Mouse (Mus musculus) gastrocnemius, adult 8-10 months (tissue): Measurements from ENCODE around the gene Kifc5b. TPM values are rescaled to one million over a fixed set of nuclear protein-coding genes. Genes with fewer than 3 reads are reported as not detected.
"Not testable (repeated sequence)": the region's sequence is repeated elsewhere in the genome, so short reads cannot be mapped to it uniquely, and the experiment has no call there.

Source experiments
- DNase-seq, 2 experiments: peaks; one replicate each; pipeline ENCODE4 v3.0.0; 2022; ENCODE audit warnings: low spot score in 2 of 2
- microRNA-seq: library from miRNA; unstranded; fragments of <30 nt; microRNA quantifications from one replicate; pipeline ENCODE4 v1.2.0, GENCODE M21; 2022
- total RNA-seq, 4 experiments: library from RNA; stranded (reverse); gene quantifications; 2 replicates each; pipeline ENCODE4 v1.2.4; 2022

Gene Kifc5b
- total RNA-seq, 4 experiments from 2014 or later, result 0.22 to 0.83 (median 0.41) TPM

- no peak for DNase-seq
These were observed 53.3 kb downstream of the Kifc5b start for GRCm38 (mm10) chr17:26970221-26970620.

GRCm38 (mm10) chr17:26971247-26971905, 54.5 kb downstream of the Kifc5b start:
- no peak for DNase-seq

- DNase-seq, result no peak
These were observed 55.2 kb downstream of the Kifc5b start for GRCm38 (mm10) chr17:26972107-26972506.

GRCm38 (mm10) chr17:26972703-26973574, 56.0 kb downstream of the Kifc5b start, which contains the start of gene Zbtb9:
Zbtb9 (plus strand) TSS chr17:26973167.
- DNase-seq, result peak; percentile 92 to 93

GRCm38 (mm10) chr17:26974547-26974946, 57.7 kb downstream of the Kifc5b start:
- no peak for DNase-seq

GRCm38 (mm10) chr17:26975415-26975814, 58.5 kb downstream of the Kifc5b start:
- no peak for DNase-seq

GRCm38 (mm10) chr17:26977354-26977753, 60.5 kb downstream of the Kifc5b start:
- DNase-seq, result not testable (repeated sequence)

- DNase-seq, result no peak
These were observed 62.5 kb downstream of the Kifc5b start for GRCm38 (mm10) chr17:26979426-26979825.

GRCm38 (mm10) chr17:26981050-26981449, 64.2 kb downstream of the Kifc5b start:
- DNase-seq, result no peak

Small RNA genes lying within 50 kb of the gene (microRNA-seq; reads per million reads assigned to microRNA genes)
- gene Gm27775 (not detected), gene Mir3083 (not detected), gene Mir6968 (4.2 reads per million)

Other genes with a start within 250 kb of the Kifc5b start
- gene Crebrf, start 201.4 kb upstream of the Kifc5b start, total RNA-seq, result 10 to 100 TPM; 40.9 to 48.0 (median 42.9) TPM
- 10 to 100 TPM; 21.9 to 33.2 (median 30.4) TPM for gene Bnip1, start 136.0 kb upstream of the Kifc5b start, total RNA-seq
- gene Nkx2-5, start 72.1 kb upstream of the Kifc5b start, total RNA-seq, result not detected
- gene Phf1, start 16.0 kb downstream of the Kifc5b start, total RNA-seq, result 10 to 100 TPM in 2 of 4 experiments, 1 to 10 TPM in 2; 7.7 to 10.7 (median 9.9) TPM
- 100 to 1,000 TPM; 102 to 113 (median 108) TPM for gene Cuta, start 22.5 kb downstream of the Kifc5b start, total RNA-seq
- gene Syngap1, start 24.2 kb downstream of the Kifc5b start, total RNA-seq, result 1 to 10 TPM; 1.4 to 2.6 (median 1.9) TPM
- gene Zbtb9, start 56.1 kb downstream of the Kifc5b start, total RNA-seq, result 1 to 10 TPM; 1.1 to 1.6 (median 1.5) TPM
- gene Bak1, start 111.9 kb downstream of the Kifc5b start, total RNA-seq, result 10 to 100 TPM; 18.8 to 22.3 (median 21.4) TPM
- gene Itpr3, start 140.2 kb downstream of the Kifc5b start, total RNA-seq, result 1 to 10 TPM; 1.4 to 2.8 (median 2.0) TPM
- gene Uqcc2, start 216.8 kb downstream of the Kifc5b start, total RNA-seq, result 100 to 1,000 TPM; 429 to 490 (median 471) TPM